Mouse (Mus musculus): ENCODE data around the gene Nkiras1.

DNA sequence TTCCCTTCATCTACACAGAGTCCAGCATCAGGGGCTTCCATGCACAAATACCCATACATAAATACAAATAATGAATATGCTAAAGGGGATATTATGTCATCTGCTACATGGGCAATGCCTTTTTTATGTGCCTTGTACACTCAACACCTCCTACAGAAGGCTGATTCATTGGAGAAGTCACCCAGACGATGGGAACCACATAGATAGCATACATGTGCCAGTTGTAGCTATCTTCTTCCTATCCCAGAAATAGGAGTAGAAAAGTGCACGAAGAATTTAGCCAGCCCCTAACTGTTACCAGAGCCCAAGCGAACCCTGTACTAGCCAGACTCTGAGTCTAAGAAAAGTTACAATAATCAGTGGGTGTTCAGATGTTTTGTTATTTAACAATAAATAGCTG is 21.2 kb downstream of the Nkiras1 start:
- no peak for TF ChIP-seq CTCF (IDR thresholded peaks at IDR 0.05; ENCODE audit: insufficient read depth, low read length)
- TF ChIP-seq POLR2A (IDR thresholded peaks at IDR 0.05; ENCODE audit: borderline replicate concordance, extremely low read depth, low read depth, low read length), result no peak

All from lung, adult 2 months (tissue).